Comparison of ENCODE assay signal across 25 mouse cellular contexts in genomic region chr15:93368558-93368957, GRCm38 (mm10). TPM values are rescaled to one million over a fixed set of nuclear protein-coding genes. Genes with fewer than 3 reads are reported as not detected.
DNase-seq lines count a peak whose midpoint lies in the region; ATAC-seq and TF ChIP-seq lines count a peak whose summit lies in the region.
"Had no signal": no experiment of that assay in that cellular context is flagged by ENCODE, and none has a peak within 500 bp of the region (broad histone marks: within the 10 kb centered on the region; RNA-seq: fewer than 3 reads in every experiment).

No protein-coding gene starts in this region.

- no peak overlapping the region for H3K4me2 ChIP-seq in lung, embryonic 14.5 days
- H3K4me2 ChIP-seq: limb, embryonic 12.5 days; liver, embryonic 11.5 days; midbrain, embryonic 13.5 days had no signal

- no peaks in the 10 kb centered on the region for H3K27me3 ChIP-seq in lung, embryonic 14.5 days (ENCODE audit: insufficient read depth, low read length)
- H3K27me3 ChIP-seq in kidney, adult 2 months (replicated peaks; ENCODE audit: control insufficient read depth, insufficient read depth, low read length) = no peaks in the 10 kb centered on the region
- H3K27me3 ChIP-seq: limb, embryonic 12.5 days; midbrain, embryonic 13.5 days had no signal

- H3K4me1 ChIP-seq in lung, embryonic 14.5 days (ENCODE audit: insufficient read depth) = no peaks in the 10 kb centered on the region; the same call in 1 of the 2 replicates
- no peaks in the 10 kb centered on the region for H3K4me1 ChIP-seq in kidney, adult 2 months (ENCODE audit: control insufficient read depth, insufficient read depth, low read length)
- H3K4me1 ChIP-seq: limb, embryonic 12.5 days; megakaryocyte, embryonic 14.5 days; midbrain, embryonic 13.5 days had no signal

- H3K9me3 ChIP-seq in lung, embryonic 14.5 days (ENCODE audit: low read depth, low read length) = no peaks in the 10 kb centered on the region
- H3K9me3 ChIP-seq: limb, embryonic 12.5 days; midbrain, embryonic 13.5 days had no signal

- peak; percentile 60; the same call in 1 of the 2 replicates for ATAC-seq in lung, embryonic 14.5 days (ENCODE audit: insufficient read depth)
- ATAC-seq: forebrain, postnatal 0 days; hindbrain, postnatal 0 days; intestine, embryonic 16.5 days; liver, postnatal 0 days; midbrain, embryonic 13.5 days had no signal

- 36% methylated on average over 9 of the region's 9 CpGs for WGBS in lung, embryonic 14.5 days
- 13% methylated on average over 9 of the region's 9 CpGs for WGBS in kidney, adult 2 months

- H3K4me3 ChIP-seq in lung, embryonic 14.5 days (ENCODE audit: low read depth, low read length) = no peak overlapping the region
- H3K4me3 ChIP-seq in kidney, adult 2 months (ENCODE audit: insufficient read depth, low read depth, low read length) = no peak overlapping the region
- H3K4me3 ChIP-seq: layer of hippocampus, adult 2 months; limb, embryonic 12.5 days; megakaryocyte, embryonic 14.5 days; midbrain, embryonic 13.5 days had no signal

- H3K9ac ChIP-seq in lung, embryonic 14.5 days = no peak overlapping the region
- H3K9ac ChIP-seq: forebrain, postnatal 0 days; limb, embryonic 12.5 days; liver, postnatal 0 days; midbrain, embryonic 13.5 days had no signal

- H3K36me3 ChIP-seq in lung, embryonic 14.5 days (ENCODE audit: insufficient read depth) = no peaks in the 10 kb centered on the region
- H3K36me3 ChIP-seq in kidney, adult 2 months (ENCODE audit: control insufficient read depth, insufficient read depth, low read length) = no peaks in the 10 kb centered on the region
- H3K36me3 ChIP-seq: limb, embryonic 12.5 days; midbrain, embryonic 13.5 days had no signal

- no peak for TF ChIP-seq POLR2A in kidney, adult 2 months (IDR thresholded peaks at IDR 0.05; ENCODE audit: low read depth, low read length)

- no peak for TF ChIP-seq CTCF in lung, embryonic 14.5 days (IDR thresholded peaks at IDR 0.05; ENCODE audit: low read depth)
- TF ChIP-seq CTCF in kidney, adult 2 months (conservative IDR thresholded peaks at IDR 0.05; ENCODE audit: insufficient read depth, insufficient read length, low read depth, low read length) = no peak

- no peak overlapping the region for H3K27ac ChIP-seq in lung, embryonic 14.5 days (ENCODE audit: low read depth)
- H3K27ac ChIP-seq in kidney, adult 2 months (ENCODE audit: insufficient read depth, low read depth, low read length) = no peak overlapping the region
- H3K27ac ChIP-seq: hindbrain, postnatal 0 days; layer of hippocampus, adult 2 months; limb, embryonic 12.5 days; midbrain, embryonic 13.5 days had no signal

- peak; percentile 10 for DNase-seq in adrenal gland, postnatal 10 days
- DNase-seq in adrenal gland, adult 8-10 months = no peak
- DNase-seq in lung, embryonic 14.5 days = peak; percentile 57
- DNase-seq in lung, postnatal 36 days = no peak
- peak; percentile 18 for DNase-seq in kidney, adult 2 months
- DNase-seq in kidney, postnatal 10 days = peak; percentile 22
- DNase-seq in embryo, embryonic 11 days = no peak
- DNase-seq in thymus, postnatal 0 days (ENCODE audit: low spot score) = no peak
- DNase-seq: adrenal gland, postnatal 36 days; cerebellum, postnatal 10 days; forebrain, postnatal 0 days; gastrocnemius, postnatal 14 days; heart, adult 11 months; layer of hippocampus, postnatal 36 days; liver, postnatal 0 days; right cerebral cortex, postnatal 14 days; spleen, adult 18-20 months; thymus, postnatal 14 days had no signal

RNA-seq across cellular contexts. Expression of gene Zcrb1, which starts 29.6 kb away (rescaled TPM):
- 10 to 100 TPM; 77.2 to 86.6 TPM for total RNA-seq in adrenal gland, postnatal 10 days (2021)
- total RNA-seq in adrenal gland, adult 8-10 months (2022) = 10 to 100 TPM; 71.0 to 99.5 (median 83.2) TPM
- polyA plus RNA-seq in lung, embryonic 14.5 days (2014; fragmentation: Nextera tagmentation; extraction: Ambion mirVana) = 115 and 123 TPM in 2 replicates
- polyA plus RNA-seq in kidney, adult 2 months (2012; rRNA removed) = 28.1 and 32.1 TPM in 2 replicates
- 125 and 132 TPM in 2 replicates for polyA plus RNA-seq in thymus, postnatal 0 days (2015; fragmentation: Nextera tagmentation; extraction: Ambion mirVana)

RNA-seq across cellular contexts. Expression of gene Pphln1, which starts 29.6 kb away (rescaled TPM):
- total RNA-seq in adrenal gland, postnatal 10 days (2021) = 10 to 100 TPM; 30.8 to 32.9 TPM
- 10 to 100 TPM; 39.6 to 42.8 (median 40.9) TPM for total RNA-seq in adrenal gland, adult 8-10 months (2022)
- 39.6 and 43.9 TPM in 2 replicates for polyA plus RNA-seq in lung, embryonic 14.5 days (2014; fragmentation: Nextera tagmentation; extraction: Ambion mirVana)
- 7.3 and 8.9 TPM in 2 replicates for polyA plus RNA-seq in kidney, adult 2 months (2012; rRNA removed)
- polyA plus RNA-seq in thymus, postnatal 0 days (2015; fragmentation: Nextera tagmentation; extraction: Ambion mirVana) = 43.1 and 43.5 TPM in 2 replicates

RNA-seq across cellular contexts. Expression of gene Yaf2, which starts 31.8 kb away (rescaled TPM):
- 10 to 100 TPM; 36.8 to 38.4 TPM for total RNA-seq in adrenal gland, postnatal 10 days (2021)
- 10 to 100 TPM; 39.5 to 41.8 (median 39.8) TPM for total RNA-seq in adrenal gland, adult 8-10 months (2022)
- 95.3 and 97.7 TPM in 2 replicates for polyA plus RNA-seq in lung, embryonic 14.5 days (2014; fragmentation: Nextera tagmentation; extraction: Ambion mirVana)
- 22.7 and 23.8 TPM in 2 replicates for polyA plus RNA-seq in kidney, adult 2 months (2012; rRNA removed)
- polyA plus RNA-seq in thymus, postnatal 0 days (2015; fragmentation: Nextera tagmentation; extraction: Ambion mirVana) = 39.5 and 40.4 TPM in 2 replicates

Comparison
In these comparisons a context has a peak if more than half of its experiments do, and no peak if none do; other contexts are left out.
1. DNase-seq: peak in adrenal gland, postnatal 10 days (single experiment), lung, embryonic 14.5 days (single experiment), kidney, adult 2 months (single experiment) and kidney, postnatal 10 days (single experiment); none in adrenal gland, adult 8-10 months (single experiment), lung, postnatal 36 days (single experiment), embryo, embryonic 11 days (single experiment) and thymus, postnatal 0 days (single experiment).